Mouse (Mus musculus): Measurements from ENCODE around the gene Aig1.

DNA sequence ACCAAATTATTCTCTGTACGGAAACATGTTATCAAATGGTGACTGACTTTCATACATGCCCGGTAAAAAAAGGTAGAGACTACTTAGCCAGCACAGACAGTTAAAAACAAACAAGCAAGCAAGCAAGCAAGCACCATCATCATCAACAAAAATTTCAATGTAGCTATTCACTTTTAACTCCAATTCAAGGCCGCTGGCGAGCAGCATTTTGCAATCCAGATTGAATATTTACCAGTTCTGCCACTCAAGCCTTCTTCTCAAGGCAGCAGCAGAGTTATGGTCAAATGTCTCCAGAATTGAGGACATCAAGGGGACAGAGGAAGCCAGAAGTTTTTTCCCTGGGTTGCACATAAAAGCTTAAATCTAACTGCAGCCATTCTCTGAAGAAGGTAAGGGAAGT lies 216.7 kb downstream of the Aig1 start:
- TF ChIP-seq GATA1 (IDR thresholded peaks at IDR 0.05; ENCODE audit: low read length) (no peak), TAL1 (IDR thresholded peaks at IDR 0.05; ENCODE audit: low read length) (no peak)

All from erythroblast, embryonic 14.5 days (primary cell).